Mouse (Mus musculus) 416B (cell line): Measurements from ENCODE around the gene Ksr1.

ENCODE experiments used
- DNase-seq: peaks from one replicate; pipeline ENCODE4 v3.0.0; 2011; ENCODE audit warnings: low read depth

The Ksr1 gene

GRCm38 (mm10) chr11:79122556-79122955 is 23.7 kb downstream of the Ksr1 start:
- DNase-seq: peak; percentile 75

- DNase-seq: peak; percentile 74
Observed at GRCm38 (mm10) chr11:79120087-79120486, 26.1 kb downstream of the Ksr1 start.

GRCm38 (mm10) chr11:79118918-79119377 is 27.3 kb downstream of the Ksr1 start:
- peak; percentile 85 for DNase-seq

- no peak for DNase-seq
Observed at GRCm38 (mm10) chr11:79116665-79117064, 29.5 kb downstream of the Ksr1 start.

- no peak for DNase-seq
Observed at GRCm38 (mm10) chr11:79115659-79116058, 30.5 kb downstream of the Ksr1 start.

GRCm38 (mm10) chr11:79114061-79114460 is 32.1 kb downstream of the Ksr1 start:
- no peak for DNase-seq

GRCm38 (mm10) chr11:79113397-79113796 is 32.8 kb downstream of the Ksr1 start:
- no peak for DNase-seq

GRCm38 (mm10) chr11:79112559-79113302 is 33.5 kb downstream of the Ksr1 start:
- no peak for DNase-seq

- peak; percentile 51 for DNase-seq
Observed at GRCm38 (mm10) chr11:79111864-79112558, 34.2 kb downstream of the Ksr1 start.

GRCm38 (mm10) chr11:79110446-79110845 is 35.8 kb downstream of the Ksr1 start:
- no peak for DNase-seq

GRCm38 (mm10) chr11:79107934-79108333 is 38.3 kb downstream of the Ksr1 start:
- DNase-seq: no peak

- no peak for DNase-seq
Observed at GRCm38 (mm10) chr11:79104998-79105397, 41.2 kb downstream of the Ksr1 start.

GRCm38 (mm10) chr11:79104538-79104937 is 41.7 kb downstream of the Ksr1 start:
- DNase-seq: no peak

GRCm38 (mm10) chr11:79104096-79104495 is 42.1 kb downstream of the Ksr1 start:
- no peak for DNase-seq

- no peak for DNase-seq
Observed at GRCm38 (mm10) chr11:79103461-79103869, 42.7 kb downstream of the Ksr1 start.

GRCm38 (mm10) chr11:79102280-79102679 is 43.9 kb downstream of the Ksr1 start:
- DNase-seq: no peak

- no peak for DNase-seq
Observed at GRCm38 (mm10) chr11:79101568-79101967, 44.6 kb downstream of the Ksr1 start.

- no peak for DNase-seq
Observed at GRCm38 (mm10) chr11:79099032-79099431, 47.2 kb downstream of the Ksr1 start.

GRCm38 (mm10) chr11:79097736-79098135 is 48.5 kb downstream of the Ksr1 start:
- no peak for DNase-seq

GRCm38 (mm10) chr11:79096673-79097072 is 49.5 kb downstream of the Ksr1 start:
- DNase-seq: no peak

- no peak for DNase-seq
Observed at GRCm38 (mm10) chr11:79095713-79096112, 50.5 kb downstream of the Ksr1 start.

GRCm38 (mm10) chr11:79094727-79095126 is 51.5 kb downstream of the Ksr1 start:
- no peak for DNase-seq

GRCm38 (mm10) chr11:79093986-79094695 is 52.1 kb downstream of the Ksr1 start:
- DNase-seq: peak; percentile 41
